Mouse (Mus musculus) erythroblast, embryonic 14.5 days (primary cell): Measurements from ENCODE around the gene Syt6.

Experiments used
- GATA1 ChIP-seq: IDR thresholded peaks from 2 replicates; pipeline ENCODE4 v1.6.1; 2012; ENCODE audit warnings: low read length, inconsistent platforms, mixed read lengths
- TAL1 ChIP-seq: IDR thresholded peaks from 3 replicates; pipeline ENCODE4 v1.6.1; 2012; ENCODE audit warnings: low read length, inconsistent platforms, mixed read lengths

- TF ChIP-seq GATA1 (no peak), TAL1 (no peak)
Observed at GRCm38 (mm10) chr3:103690506-103690905, 115.5 kb downstream of the Syt6 start.
